Mouse (Mus musculus): Measurements from ENCODE around the gene Vstm2b. TPM values are rescaled to one million over a fixed set of nuclear protein-coding genes. Genes with fewer than 3 reads are reported as not detected.

Vstm2b gene
- total RNA-seq (2021), result 0.36 TPM in 1 of 2 replicates, not detected in the other
- long read RNA-seq, result 0 reads

- no peak for DNase-seq
Observed at GRCm38 (mm10) chr7:40898096-40898710, at the start of gene Vstm2b. Gene Vstm2b (plus strand): TSS chr7:40898328.

- no peak for DNase-seq
Observed at GRCm38 (mm10) chr7:40856088-40856625, 42.0 kb upstream of the Vstm2b start.

DNA sequence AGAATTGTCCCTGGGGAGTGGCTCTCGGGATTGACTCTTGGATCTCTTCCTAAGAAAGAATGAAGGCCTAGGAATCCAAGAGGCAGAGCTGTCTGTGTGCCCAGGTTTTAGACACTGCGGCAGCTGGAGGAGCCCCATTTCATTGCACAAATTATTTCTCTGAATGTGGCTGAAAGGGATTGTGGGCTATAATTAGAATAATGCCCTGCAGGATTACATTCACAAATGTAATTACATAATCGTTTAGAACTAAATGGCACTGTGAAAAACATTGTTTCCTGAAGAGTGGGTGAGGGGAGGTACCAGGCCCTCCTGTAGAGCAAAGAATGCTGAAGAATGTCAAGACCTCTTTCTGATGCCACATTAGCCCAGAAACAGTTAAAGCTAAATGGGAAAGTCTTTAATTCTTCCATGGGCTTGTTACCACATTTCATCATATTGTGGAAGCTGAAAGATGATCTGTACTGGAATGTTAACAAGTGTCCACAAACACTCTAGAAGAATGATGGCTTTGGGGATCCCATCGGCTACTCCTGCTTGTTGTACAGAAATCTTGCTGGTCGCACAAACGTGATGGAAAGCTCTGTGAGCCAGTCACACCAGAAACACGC lies 24.6 kb upstream of the Vstm2b start:
- no peak for DNase-seq

GRCm38 (mm10) chr7:40884855-40885489 lies 13.2 kb upstream of the Vstm2b start:
- DNase-seq, result no peak

GRCm38 (mm10) chr7:40888358-40888757 lies 9.8 kb upstream of the Vstm2b start:
- no peak for DNase-seq

- DNase-seq, result no peak
Observed at GRCm38 (mm10) chr7:40896964-40897363, 1.2 kb upstream of the Vstm2b start.

DNA sequence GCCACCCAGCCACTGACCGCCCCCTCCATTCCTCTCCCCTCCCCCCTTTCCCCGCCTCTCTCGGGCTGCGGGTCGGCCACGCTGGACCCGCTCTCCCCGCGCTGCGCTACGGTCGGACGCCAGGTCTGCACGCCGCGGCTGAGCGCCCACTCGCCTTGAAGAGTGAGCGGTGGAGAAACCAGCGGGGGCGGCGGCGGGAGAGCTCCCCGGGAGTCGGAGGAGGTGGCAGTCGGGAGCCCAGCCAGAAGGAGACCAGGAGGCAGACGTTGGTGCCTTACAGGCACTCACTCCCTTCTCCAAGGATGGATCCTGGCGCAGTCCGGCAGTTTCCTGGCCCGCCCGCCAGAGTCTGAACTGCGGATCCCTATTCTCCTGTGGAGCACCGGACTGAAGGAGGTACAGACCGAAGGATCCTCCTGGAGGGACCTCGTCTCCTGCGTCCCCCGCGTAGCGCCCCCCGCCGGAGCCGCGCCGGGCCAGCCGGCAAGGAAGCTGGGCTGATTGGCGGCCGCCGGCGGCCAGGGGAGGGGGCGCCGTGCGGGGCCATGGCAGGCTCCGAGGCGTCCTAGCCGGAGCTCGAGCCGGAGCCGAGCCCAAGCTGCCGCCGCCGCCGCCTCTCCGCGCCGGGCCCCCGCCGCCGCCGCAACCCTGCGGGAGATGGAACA lies 715 bp downstream of the Vstm2b start:
- no peak for DNase-seq

DNA sequence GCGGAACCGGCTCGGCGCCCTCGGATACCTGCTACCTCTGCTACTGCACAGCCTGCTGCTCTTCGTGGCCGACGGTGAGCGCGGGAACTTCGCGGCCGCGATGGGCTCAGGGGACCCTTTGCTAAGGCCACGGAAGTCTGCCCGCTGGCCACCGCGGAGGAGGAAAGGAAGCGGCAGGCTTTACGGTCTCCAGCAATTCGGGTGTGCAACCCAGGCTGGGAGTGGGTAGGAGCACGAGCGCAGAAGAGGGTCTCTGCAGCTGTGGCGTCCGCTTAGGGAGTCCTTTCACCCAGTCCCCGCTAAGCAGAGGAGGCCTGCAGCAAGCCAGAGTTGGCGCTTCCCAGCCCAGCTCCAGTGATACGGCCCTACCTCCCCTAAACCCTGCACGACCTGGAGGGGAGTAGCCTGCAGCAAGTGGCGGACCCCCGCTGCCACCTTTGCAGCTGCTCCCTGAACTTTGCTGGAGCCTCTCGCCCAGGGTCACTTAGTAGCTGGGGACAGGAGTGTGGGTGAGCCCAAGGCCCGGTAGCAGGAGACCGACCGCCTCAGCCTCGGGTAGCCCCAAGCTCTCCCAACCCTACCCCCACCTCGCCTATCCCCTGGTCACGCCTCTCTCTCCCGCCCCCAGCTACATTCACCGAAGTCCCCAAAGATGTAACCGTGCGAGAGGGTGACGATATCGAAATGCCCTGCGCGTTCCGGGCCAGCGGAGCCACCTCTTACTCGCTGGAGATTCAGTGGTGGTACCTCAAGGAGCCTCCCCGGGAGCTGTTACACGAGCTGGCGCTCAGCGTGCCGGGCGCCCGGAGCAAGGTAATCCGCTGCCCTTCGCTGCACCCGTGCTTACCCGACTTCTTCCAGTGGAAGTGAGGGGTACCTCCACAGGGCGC lies 1.5 kb downstream of the Vstm2b start:
- DNase-seq, result no peak

GRCm38 (mm10) chr7:40901201-40901600 lies 3.1 kb downstream of the Vstm2b start:
- DNase-seq, result peak; percentile 60

GRCm38 (mm10) chr7:40902506-40902905 lies 4.4 kb downstream of the Vstm2b start:
- DNase-seq, result no peak

DNA sequence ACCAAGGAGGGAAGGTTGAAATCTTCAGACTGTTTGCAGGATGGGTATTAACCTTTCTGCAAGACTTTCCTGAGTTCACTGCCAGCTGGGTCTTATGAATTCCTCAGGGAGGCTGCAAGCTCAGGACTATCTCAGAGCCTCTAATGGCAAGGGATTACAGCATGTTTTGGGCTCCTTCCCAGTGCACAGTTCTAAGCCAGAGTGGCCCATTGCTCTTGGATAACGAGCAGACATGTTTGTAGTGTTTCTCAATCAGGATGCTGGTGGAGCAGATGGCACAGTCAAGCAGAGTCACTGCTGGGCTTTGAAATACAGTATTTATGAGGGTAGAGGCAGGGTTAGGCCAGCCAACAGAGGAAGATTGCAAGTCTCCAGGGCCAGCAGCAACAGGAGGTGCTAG lies 8.4 kb downstream of the Vstm2b start:
- no peak for DNase-seq

- DNase-seq, result no peak
Observed at GRCm38 (mm10) chr7:40916761-40917160, 18.6 kb downstream of the Vstm2b start.

GRCm38 (mm10) chr7:40920118-40920517 lies 22.0 kb downstream of the Vstm2b start:
- DNase-seq, result no peak

GRCm38 (mm10) chr7:40921281-40921680 lies 23.2 kb downstream of the Vstm2b start:
- DNase-seq, result no peak

DNA sequence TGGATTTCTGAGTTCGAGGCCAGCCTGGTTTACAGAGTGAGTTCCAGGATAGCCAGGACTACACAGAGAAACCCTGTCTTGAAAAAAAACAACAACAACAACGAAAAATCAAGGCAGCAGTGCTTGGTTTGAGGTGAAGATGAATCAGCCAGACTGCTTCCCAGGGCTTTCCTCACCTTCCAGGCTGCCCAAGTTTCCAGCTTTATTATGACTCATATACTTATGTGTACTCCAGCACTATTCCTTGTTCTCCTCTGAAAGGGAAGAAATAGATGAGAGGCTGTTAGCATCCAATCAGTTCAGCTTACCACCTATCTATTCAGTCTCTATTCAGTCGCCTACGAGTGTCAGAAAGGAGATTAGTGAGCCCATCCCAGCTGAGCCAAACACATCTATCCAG lies 24.7 kb downstream of the Vstm2b start:
- no peak for DNase-seq

DNA sequence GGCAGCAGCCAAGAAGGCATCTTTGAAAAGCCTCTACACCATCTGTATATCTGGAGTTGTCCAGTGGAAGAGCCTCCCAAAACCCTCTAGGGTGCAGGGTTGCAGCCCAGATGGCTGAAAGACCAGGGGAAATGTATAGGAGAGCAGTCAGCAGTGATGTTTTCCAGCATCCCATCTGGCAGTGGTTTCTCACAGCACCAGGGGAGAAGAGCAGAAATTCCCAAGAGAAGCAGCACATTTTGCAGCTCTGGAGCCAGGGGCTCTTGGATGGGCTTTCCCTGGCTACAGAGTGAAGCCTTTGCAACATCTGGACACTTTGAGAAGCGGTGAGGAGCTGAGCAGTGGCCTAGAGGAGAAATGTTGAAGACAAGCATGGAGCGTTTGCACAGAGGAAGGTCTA lies 30.3 kb downstream of the Vstm2b start:
- no peak for DNase-seq

DNA sequence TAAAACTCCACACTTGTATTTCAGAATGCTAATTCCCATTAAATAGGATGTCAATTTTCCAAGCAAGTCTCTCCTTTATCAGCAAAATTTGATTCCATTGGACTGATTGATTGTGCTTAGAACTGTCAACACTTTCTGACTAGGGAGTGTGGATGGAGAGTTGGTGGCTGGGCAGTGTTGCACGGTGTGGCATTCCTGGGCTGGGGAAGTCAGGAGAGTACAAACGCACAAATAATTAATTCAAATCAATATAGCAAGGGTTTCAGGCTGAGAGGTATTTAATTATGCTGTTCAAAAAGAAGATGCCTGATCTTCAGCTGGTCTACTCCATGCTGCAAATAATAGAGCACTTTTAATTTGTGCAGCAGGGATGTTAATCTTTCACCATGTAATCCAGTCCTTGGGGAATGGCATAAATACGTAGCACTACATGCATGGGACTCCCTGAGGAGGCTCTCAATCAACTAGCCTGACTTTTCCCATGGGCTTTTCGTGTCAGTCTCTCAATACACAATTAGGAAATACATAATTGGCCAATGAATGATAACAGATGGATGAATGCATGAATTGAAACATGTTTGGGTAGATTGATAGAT lies 38.6 kb downstream of the Vstm2b start:
- no peak for DNase-seq

- no peak for DNase-seq
Observed at GRCm38 (mm10) chr7:40939371-40939770, 41.2 kb downstream of the Vstm2b start.

- DNase-seq, result no peak
Observed at GRCm38 (mm10) chr7:40942233-40942935, 44.3 kb downstream of the Vstm2b start.
